Mouse (Mus musculus) ES-Bruce4 (cell line): ENCODE measurements at regions not wholly inside any gene's neighbourhood (a gene's known extent, or its start where the extent isn't known, plus 50 kb on each side); places are given as distances from the start of the nearest gene placed in this dataset.

Experiments used
- CTCF ChIP-seq: IDR thresholded peaks from one replicate; pipeline ENCODE4 v1.8.1; 2011; ENCODE audit warnings: low read depth, low read length
- EP300 ChIP-seq: IDR thresholded peaks from 2 replicates; pipeline ENCODE4 v1.6.1; 2011; ENCODE audit warnings: low read depth, low read length; ENCODE audit not compliant: insufficient read depth
- POLR2A ChIP-seq: IDR thresholded peaks from one replicate; pipeline ENCODE4 v1.8.1; 2011; ENCODE audit warnings: low read length; ENCODE audit not compliant: insufficient read depth

DNA sequence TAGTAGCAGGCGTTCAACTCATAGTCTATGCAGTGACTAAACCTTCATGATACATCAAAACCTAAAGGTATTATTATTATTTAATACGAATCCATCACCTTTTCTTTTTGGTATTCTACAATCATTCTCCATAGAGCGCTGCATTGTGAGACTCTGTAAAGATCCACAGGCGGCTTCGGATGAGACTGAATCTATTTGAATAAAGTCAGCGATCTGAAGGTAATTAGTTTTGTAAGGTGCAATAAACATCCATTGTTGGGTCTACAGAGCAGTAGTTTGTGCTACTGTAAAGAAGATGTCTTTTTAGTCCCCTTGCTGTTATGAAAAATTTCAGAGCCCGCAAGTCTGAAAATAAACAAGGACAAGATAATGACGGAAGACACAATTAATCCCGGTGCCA, 168.9 kb upstream of the Nr5a2 start:
- no peak for TF ChIP-seq EP300
- TF ChIP-seq CTCF, result no peak
- TF ChIP-seq POLR2A, result no peak
